15 mouse cellular contexts compared by ENCODE assay signal in the genomic region with DNA sequence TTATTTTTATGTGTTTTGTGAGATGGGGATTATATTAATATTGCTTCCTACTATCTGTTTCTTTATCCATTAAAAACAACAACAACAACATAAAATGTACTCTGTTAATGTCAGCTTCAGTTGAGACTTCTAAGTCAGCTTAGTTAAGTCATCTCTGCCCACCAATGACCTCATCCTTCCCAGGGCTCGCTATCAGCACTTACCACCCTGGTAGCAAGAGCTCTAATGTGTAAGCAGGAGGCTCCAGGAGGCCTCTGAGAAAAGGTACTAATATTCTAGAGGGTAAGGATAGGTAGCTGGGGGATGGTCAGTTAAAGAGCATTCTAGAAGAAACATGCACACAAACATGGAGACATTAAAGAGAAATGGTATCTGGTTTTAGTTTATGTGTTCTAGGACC. TPM values are rescaled to one million over a fixed set of nuclear protein-coding genes. Genes with fewer than 3 reads are reported as not detected.
A peak's percentile ranks its signal among the peaks of the same experiment; 100 is the strongest.
DNase-seq lines count a peak whose midpoint lies in the region; ATAC-seq and TF ChIP-seq lines count a peak whose summit lies in the region.
"Had no signal": no experiment of that assay in that cellular context is flagged by ENCODE, and none has a peak within 500 bp of the region (broad histone marks: within the 10 kb centered on the region; RNA-seq: fewer than 3 reads in every experiment).

No protein-coding gene starts in this region.

- H3K9ac ChIP-seq in heart, embryonic 13.5 days: 0 out of 2 replicates have a peak overlapping the region, but pooled peaks have one; percentile 33
- H3K9ac ChIP-seq in stomach, embryonic 15.5 days: no peak overlapping the region
- H3K9ac ChIP-seq in stomach, postnatal 0 days (ENCODE audit: low read length): no peak overlapping the region
- H3K9ac ChIP-seq in liver, embryonic 13.5 days: peak overlapping the region; percentile 47
- H3K9ac ChIP-seq: forebrain, embryonic 15.5 days; lung, embryonic 14.5 days had no signal

- H3K27ac ChIP-seq in heart, embryonic 13.5 days (replicated peaks): peak overlapping the region; percentile 70
- no peak overlapping the region; the same call in 1 of the 2 replicates for H3K27ac ChIP-seq in heart, embryonic 10.5 days
- no peak overlapping the region for H3K27ac ChIP-seq in stomach, embryonic 15.5 days
- no peak overlapping the region for H3K27ac ChIP-seq in stomach, postnatal 0 days (replicated peaks)
- peak overlapping the region; percentile 80 for H3K27ac ChIP-seq in liver, embryonic 13.5 days
- H3K27ac ChIP-seq: forebrain, embryonic 15.5 days; hindbrain, embryonic 13.5 days; kidney, postnatal 0 days; left cerebral cortex, adult 2 months had no signal

- H3K27me3 ChIP-seq in heart, embryonic 13.5 days (replicated peaks): no peaks in the 10 kb centered on the region
- no peaks in the 10 kb centered on the region for H3K27me3 ChIP-seq in heart, embryonic 10.5 days (ENCODE audit: insufficient read depth, poor library complexity, severe bottlenecking)
- H3K27me3 ChIP-seq in stomach, embryonic 15.5 days (replicated peaks): no peaks in the 10 kb centered on the region
- no peaks in the 10 kb centered on the region for H3K27me3 ChIP-seq in stomach, postnatal 0 days (ENCODE audit: control insufficient read depth, insufficient read depth, low read length)
- no peaks in the 10 kb centered on the region for H3K27me3 ChIP-seq in liver, embryonic 13.5 days
- H3K27me3 ChIP-seq: forebrain, embryonic 15.5 days; hindbrain, embryonic 13.5 days had no signal

- H3K9me3 ChIP-seq in heart, embryonic 13.5 days: no peaks in the 10 kb centered on the region
- H3K9me3 ChIP-seq in heart, embryonic 10.5 days: no peaks in the 10 kb centered on the region
- H3K9me3 ChIP-seq in stomach, embryonic 15.5 days: no peaks in the 10 kb centered on the region
- H3K9me3 ChIP-seq in stomach, postnatal 0 days (ENCODE audit: control insufficient read depth, low read length): no peaks in the 10 kb centered on the region
- H3K9me3 ChIP-seq in liver, embryonic 13.5 days (replicated peaks): no peaks in the 10 kb centered on the region
- H3K9me3 ChIP-seq: forebrain, embryonic 15.5 days; hindbrain, embryonic 13.5 days had no signal

- H3K36me3 ChIP-seq in heart, embryonic 13.5 days: no peaks in the 10 kb centered on the region
- no peaks in the 10 kb centered on the region for H3K36me3 ChIP-seq in heart, embryonic 10.5 days
- no peaks in the 10 kb centered on the region for H3K36me3 ChIP-seq in stomach, embryonic 15.5 days
- H3K36me3 ChIP-seq in stomach, postnatal 0 days (ENCODE audit: control insufficient read depth, insufficient read depth, low read length): no peaks in the 10 kb centered on the region
- H3K36me3 ChIP-seq in liver, embryonic 13.5 days: peaks cover 6% of the 10 kb centered on the region; the same call in 1 of the 2 replicates
- H3K36me3 ChIP-seq: forebrain, embryonic 15.5 days; hindbrain, embryonic 13.5 days had no signal

- no peak for TF ChIP-seq CTCF in stomach, postnatal 0 days (IDR thresholded peaks at IDR 0.05; ENCODE audit: low read depth)

- no peak for TF ChIP-seq EP300 in stomach, postnatal 0 days (optimal IDR thresholded peaks at IDR 0.05)

- 8% methylated on average over 1 of the region's 1 CpGs for WGBS in heart, embryonic 13.5 days
- WGBS in heart, embryonic 10.5 days: 15% methylated on average over 1 of the region's 1 CpGs
- 38% methylated on average over 1 of the region's 1 CpGs for WGBS in stomach, embryonic 15.5 days
- 36% methylated on average over 1 of the region's 1 CpGs for WGBS in stomach, postnatal 0 days
- WGBS in liver, embryonic 13.5 days (ENCODE audit: insufficient replicate concordance): 17% methylated on average over 1 of the region's 1 CpGs

- ATAC-seq in heart, embryonic 13.5 days (ENCODE audit: extremely low read depth, insufficient number of reproducible peaks, low FRiP score, low TSS enrichment): no peak
- peak; percentile 81; the same call in 1 of the 2 replicates for ATAC-seq in stomach, embryonic 15.5 days (ENCODE audit: insufficient read depth, low FRiP score, low read depth)
- ATAC-seq in stomach, postnatal 0 days (ENCODE audit: low FRiP score, low TSS enrichment): no peak
- ATAC-seq in liver, embryonic 13.5 days (ENCODE audit: low read depth): peak; percentile 97
- ATAC-seq in megakaryocyte-erythroid progenitor cell, adult 5-6 weeks (replicated peaks; ENCODE audit: low FRiP score, low TSS enrichment, poor library complexity, severe bottlenecking): peak; percentile 87
- ATAC-seq: forebrain, embryonic 15.5 days; intestine, embryonic 16.5 days had no signal

- no peak for DNase-seq in heart, embryonic 10.5 days (ENCODE audit: low spot score)
- DNase-seq in stomach, postnatal 0 days (ENCODE audit: low spot score): no peak
- peak; percentile 73 for DNase-seq in liver, embryonic 13.5 days
- no peak for DNase-seq in cerebellum, adult 9-11 months
- DNase-seq in lung, postnatal 10 days: no peak
- DNase-seq: adrenal gland, postnatal 10 days had no signal

- peaks cover 61% of the 10 kb centered on the region for H3K4me1 ChIP-seq in heart, embryonic 13.5 days
- peaks cover 45% of the 10 kb centered on the region for H3K4me1 ChIP-seq in heart, embryonic 10.5 days
- peaks cover 9% of the 10 kb centered on the region; the same call in 1 of the 2 replicates for H3K4me1 ChIP-seq in stomach, embryonic 15.5 days
- no peaks in the 10 kb centered on the region for H3K4me1 ChIP-seq in stomach, postnatal 0 days (replicated peaks; ENCODE audit: control insufficient read depth, insufficient read depth)
- peaks cover 58% of the 10 kb centered on the region for H3K4me1 ChIP-seq in liver, embryonic 13.5 days (replicated peaks)

- H3K4me3 ChIP-seq in heart, embryonic 13.5 days: no peak overlapping the region
- no peak overlapping the region for H3K4me3 ChIP-seq in heart, embryonic 10.5 days
- H3K4me3 ChIP-seq in stomach, embryonic 15.5 days (replicated peaks): no peak overlapping the region
- no peak overlapping the region for H3K4me3 ChIP-seq in stomach, postnatal 0 days (ENCODE audit: low read depth, low read length)
- peak overlapping the region; percentile 2; the same call in 1 of the 2 replicates for H3K4me3 ChIP-seq in liver, embryonic 13.5 days (replicated peaks)
- H3K4me3 ChIP-seq: forebrain, embryonic 15.5 days; hindbrain, embryonic 13.5 days; left cerebral cortex, adult 2 months had no signal

- peak overlapping the region; percentile 35 for H3K4me2 ChIP-seq in heart, embryonic 13.5 days
- H3K4me2 ChIP-seq in stomach, embryonic 15.5 days: no peak overlapping the region
- H3K4me2 ChIP-seq in stomach, postnatal 0 days (replicated peaks; ENCODE audit: low read depth): no peak overlapping the region
- H3K4me2 ChIP-seq in liver, embryonic 13.5 days: peak overlapping the region; percentile 45
- H3K4me2 ChIP-seq: forebrain, embryonic 15.5 days; hindbrain, embryonic 13.5 days; lung, embryonic 14.5 days had no signal

RNA-seq across cellular contexts. Expression of a gene that starts 13.9 kb away (rescaled TPM):
- polyA plus RNA-seq in heart, embryonic 13.5 days (2015; fragmentation: Nextera tagmentation; extraction: Ambion mirVana): 86.4 and 93.9 TPM in 2 replicates
- polyA plus RNA-seq in heart, embryonic 10.5 days (2016; fragmentation: Nextera tagmentation; extraction: Ambion mirVana): 94.4 and 110 TPM in 2 replicates
- 114 and 121 TPM in 2 replicates for polyA plus RNA-seq in stomach, embryonic 15.5 days (2015; fragmentation: Nextera tagmentation; extraction: Ambion mirVana)
- polyA plus RNA-seq in stomach, postnatal 0 days (2015; fragmentation: Nextera tagmentation; extraction: Ambion mirVana): 59.2 and 69.0 TPM in 2 replicates
- polyA plus RNA-seq in liver, embryonic 13.5 days (2015; fragmentation: Nextera tagmentation; extraction: Ambion mirVana): 56.4 and 56.9 TPM in 2 replicates
- total RNA-seq in megakaryocyte-erythroid progenitor cell, adult 5-6 weeks (2014; fragmentation: Nextera tagmentation): 92.6 and 94.0 TPM in 2 replicates
- 42.8 and 75.8 TPM in 2 replicates for total RNA-seq in megakaryocyte-erythroid progenitor cell, adult 5-6 weeks (2017)

Comparison
In these comparisons a context has a peak if more than half of its experiments do, and no peak if none do; other contexts are left out.
1. ATAC-seq: peak in stomach, embryonic 15.5 days (single experiment), liver, embryonic 13.5 days (single experiment) and megakaryocyte-erythroid progenitor cell, adult 5-6 weeks (single experiment); none in heart, embryonic 13.5 days (single experiment) and stomach, postnatal 0 days (single experiment).
2. H3K27ac ChIP-seq: peak in heart, embryonic 13.5 days (single experiment) and liver, embryonic 13.5 days (single experiment); none in heart, embryonic 10.5 days (single experiment), stomach, embryonic 15.5 days (single experiment) and stomach, postnatal 0 days (single experiment).
3. H3K4me2 ChIP-seq: peak in heart, embryonic 13.5 days (single experiment) and liver, embryonic 13.5 days (single experiment); none in stomach, embryonic 15.5 days (single experiment) and stomach, postnatal 0 days (single experiment).
4. H3K9ac ChIP-seq: peak in heart, embryonic 13.5 days (single experiment) and liver, embryonic 13.5 days (single experiment); none in stomach, embryonic 15.5 days (single experiment) and stomach, postnatal 0 days (single experiment).